Mouse (Mus musculus) liver, adult 2 months (tissue): ENCODE measurements around the gene Echdc3.

Source experiments
- CTCF ChIP-seq: fragments of 200-500 bp; IDR thresholded peaks from 2 replicates; pipeline ENCODE4 v1.5.1; 2011; ENCODE audit warnings: low read depth, low read length, control low read depth
- POLR2A ChIP-seq: fragments of 200-500 bp; IDR thresholded peaks from 2 replicates; pipeline ENCODE4 v1.6.1; 2011; ENCODE audit warnings: low read length, control low read depth; ENCODE audit not compliant: insufficient read depth; ENCODE audit errors: extremely low read depth

DNA sequence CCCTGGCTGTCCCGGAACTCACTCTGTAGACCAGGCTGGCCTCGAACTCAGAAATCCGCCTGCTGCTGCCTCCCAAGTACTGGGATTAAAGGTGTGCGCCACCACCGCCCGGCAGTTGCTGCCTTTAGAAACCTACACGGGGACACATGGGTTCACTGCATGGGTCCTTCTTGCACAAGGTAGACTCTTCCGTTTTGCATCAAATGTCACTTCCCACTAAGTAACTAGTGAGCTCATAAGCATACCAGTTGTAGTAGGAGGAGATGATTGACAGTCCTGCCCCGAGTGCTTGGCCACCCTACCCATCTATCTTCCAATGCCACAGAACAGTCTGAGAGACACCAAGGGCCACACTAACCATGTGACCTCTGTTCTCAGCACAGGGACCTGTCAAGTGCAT lies 53.6 kb downstream of the Echdc3 start:
- TF ChIP-seq CTCF (no peak), POLR2A (no peak)
